Mouse (Mus musculus) embryonic facial prominence, embryonic 10.5 days (tissue): ENCODE measurements around the gene Bach2. TPM values are rescaled to one million over a fixed set of nuclear protein-coding genes. Genes with fewer than 3 reads are reported as not detected.

Source experiments
- DNase-seq: peaks from one replicate; pipeline ENCODE4 v3.0.0-alpha.2; 2017; ENCODE audit warnings: low spot score
- H3K27ac ChIP-seq: fragments of 300-500 bp; sonication (generic); replicated peaks from 2 replicates; pipeline ENCODE4 v1.5.1; 2016; ENCODE audit warnings: mild to moderate bottlenecking
- H3K27me3 ChIP-seq: fragments of 300-500 bp; sonication (generic); replicated peaks from 2 replicates; pipeline ENCODE4 v1.6.1; 2016; ENCODE audit warnings: low read depth, mild to moderate bottlenecking; ENCODE audit not compliant: poor library complexity, severe bottlenecking
- H3K36me3 ChIP-seq: fragments of 300-500 bp; sonication (generic); replicated peaks from 2 replicates; pipeline ENCODE4 v1.6.1; 2016; ENCODE audit warnings: mild to moderate bottlenecking, moderate library complexity
- H3K4me1 ChIP-seq: fragments of 300-500 bp; sonication (generic); 2 replicates; pipeline ENCODE4 v1.6.1; 2016
- H3K4me3 ChIP-seq: fragments of 300-500 bp; sonication (generic); 2 replicates; pipeline ENCODE4 v1.5.1; 2016; ENCODE audit warnings: mild to moderate bottlenecking, moderate library complexity
- H3K9me3 ChIP-seq: fragments of 300-500 bp; sonication (generic); 2 replicates; pipeline ENCODE4 v1.6.1; 2016; ENCODE audit warnings: mild to moderate bottlenecking
- WGBS: fragments of 180-500 bp; shearing (Covaris S2); methylation state at CpG from one replicate; pipeline ENCODE4 v1.1.7; 2016; 5-methylcytosine and 5-hydroxymethylcytosine counted together
- polyA plus RNA-seq: library from polyadenylated mRNA; unstranded; fragments of >200 nt; fragmentation: Nextera tagmentation; extraction: Ambion mirVana; gene quantifications from 2 replicates; pipeline ENCODE4 v1.2.1, GENCODE M21; 2016

The Bach2 gene
- polyA plus RNA-seq, 1 experiment from 2014 or later = 12.2 TPM

DNA sequence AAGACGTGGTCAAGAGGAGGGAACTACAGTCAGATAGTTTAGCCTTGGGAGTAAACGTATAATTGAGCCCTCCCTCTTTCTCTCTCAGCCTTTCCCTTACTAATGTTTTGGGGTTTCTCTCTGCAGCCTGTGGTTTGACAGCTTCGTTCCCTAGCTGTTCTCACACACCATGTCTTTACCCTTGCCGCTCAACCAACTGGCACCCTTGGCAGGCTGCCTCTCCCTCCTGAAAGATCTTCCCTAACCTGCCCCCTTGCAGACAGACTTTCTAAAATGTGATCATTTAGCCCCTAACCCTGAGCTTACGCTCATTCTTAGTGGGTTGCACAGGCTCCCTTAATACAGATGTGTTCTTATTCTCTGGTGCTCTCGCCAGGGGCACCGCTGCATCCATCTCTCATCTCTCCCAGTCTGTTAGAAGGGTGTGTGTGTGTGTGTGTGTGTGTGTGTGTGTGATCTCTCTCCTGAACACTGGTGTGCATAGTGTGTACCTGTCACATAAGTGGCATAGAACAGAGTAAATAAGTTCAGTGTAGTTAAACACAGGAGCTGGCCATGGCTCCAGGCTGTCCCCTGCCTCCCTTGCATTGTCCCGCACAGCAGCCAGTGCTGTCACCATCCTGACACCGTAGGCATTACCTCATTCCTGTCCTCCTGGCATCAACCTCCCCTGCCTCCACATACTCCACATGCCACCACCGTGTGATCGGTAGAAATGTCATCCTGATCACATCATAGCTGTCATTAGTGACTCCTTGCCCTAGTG lies 201.6 kb downstream of the Bach2 start:
- no peak for DNase-seq
- Histone ChIP-seq H3K27ac (no peak overlapping the region), H3K4me3 (no peak overlapping the region), H3K9me3 (no peaks in the 10 kb centered on the region), H3K36me3 (no peaks in the 10 kb centered on the region), H3K27me3 (no peaks in the 10 kb centered on the region), H3K4me1 (peaks cover 13% of the 10 kb centered on the region)
- WGBS = 89% methylated on average over 11 of the region's 11 CpGs

DNA sequence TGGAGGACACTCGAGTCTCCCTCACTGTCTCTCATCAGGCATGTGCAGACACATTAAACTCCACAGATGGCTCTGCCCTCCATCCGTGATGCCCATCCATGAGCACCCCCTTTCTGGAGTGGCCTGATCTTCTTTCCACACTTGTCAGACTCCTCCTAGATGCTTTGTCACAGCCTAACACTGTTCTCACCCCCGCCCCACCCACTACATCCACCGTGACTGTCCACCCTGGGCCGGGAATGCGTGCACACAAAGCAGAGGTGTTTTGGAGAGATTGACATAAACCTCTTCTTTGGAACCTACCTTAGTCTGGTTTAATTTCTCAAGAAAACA lies 202.1 kb downstream of the Bach2 start:
- H3K27ac ChIP-seq = no peak overlapping the region
- no peaks in the 10 kb centered on the region for H3K9me3 ChIP-seq
- WGBS = 85% methylated on average over 6 of the region's 6 CpGs
- no peaks in the 10 kb centered on the region for H3K27me3 ChIP-seq
- H3K4me3 ChIP-seq = no peak overlapping the region
- DNase-seq = no peak
- peaks cover 11% of the 10 kb centered on the region for H3K4me1 ChIP-seq
- no peaks in the 10 kb centered on the region for H3K36me3 ChIP-seq

GRCm38 (mm10) chr4:32444671-32445196 lies 206.1 kb downstream of the Bach2 start:
- Histone ChIP-seq H3K4me3 (no peak overlapping the region), H3K9me3 (no peaks in the 10 kb centered on the region), H3K4me1 (no peaks in the 10 kb centered on the region), H3K27ac (no peak overlapping the region), H3K36me3 (no peaks in the 10 kb centered on the region), H3K27me3 (no peaks in the 10 kb centered on the region)
- no peak for DNase-seq
- WGBS = 96% methylated on average over 1 of the region's 1 CpGs

- WGBS = 95% methylated on average over 3 of the region's 3 CpGs
- Histone ChIP-seq H3K27ac (no peak overlapping the region), H3K27me3 (no peaks in the 10 kb centered on the region), H3K4me1 (no peaks in the 10 kb centered on the region), H3K4me3 (no peak overlapping the region), H3K36me3 (no peaks in the 10 kb centered on the region), H3K9me3 (no peaks in the 10 kb centered on the region)
- no peak for DNase-seq
Measured at GRCm38 (mm10) chr4:32447850-32448249, 209.2 kb downstream of the Bach2 start.

DNA sequence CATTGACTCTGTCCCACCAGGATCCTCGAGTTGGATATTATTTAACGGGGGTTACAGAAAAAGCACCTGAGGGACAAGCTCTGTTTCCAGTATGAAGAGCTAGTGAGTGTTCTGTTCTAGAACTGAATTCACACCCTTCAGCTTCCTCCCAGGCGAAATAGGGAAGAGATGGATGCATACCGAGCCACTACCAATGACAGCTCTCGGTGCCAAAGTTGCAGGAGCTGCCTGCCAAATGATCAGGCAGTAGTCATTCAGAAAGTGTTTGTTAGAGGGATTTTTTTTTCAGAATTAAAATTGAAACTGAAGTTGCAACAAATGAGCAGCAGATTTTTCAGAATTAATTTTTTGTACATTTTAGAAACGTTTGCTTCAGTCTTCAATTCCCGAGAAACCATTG lies 223.4 kb downstream of the Bach2 start:
- no peaks in the 10 kb centered on the region for H3K36me3 ChIP-seq
- no peak overlapping the region for H3K4me3 ChIP-seq
- no peaks in the 10 kb centered on the region; the same call in 1 of the 2 replicates for H3K9me3 ChIP-seq
- no peaks in the 10 kb centered on the region for H3K27me3 ChIP-seq
- WGBS = 89% methylated on average over 7 of the region's 7 CpGs
- no peak overlapping the region for H3K27ac ChIP-seq
- no peaks in the 10 kb centered on the region for H3K4me1 ChIP-seq
- no peak for DNase-seq

- Histone ChIP-seq H3K4me1 (no peaks in the 10 kb centered on the region), H3K27me3 (no peaks in the 10 kb centered on the region), H3K9me3 (no peaks in the 10 kb centered on the region; the same call in 1 of the 2 replicates), H3K27ac (no peak overlapping the region), H3K36me3 (no peaks in the 10 kb centered on the region), H3K4me3 (no peak overlapping the region)
- no peak for DNase-seq
- WGBS = 92% methylated on average over 6 of the region's 6 CpGs
Measured at GRCm38 (mm10) chr4:32463065-32463464, 224.5 kb downstream of the Bach2 start.

GRCm38 (mm10) chr4:32464540-32464939 lies 225.9 kb downstream of the Bach2 start:
- Histone ChIP-seq H3K9me3 (peaks cover 4% of the 10 kb centered on the region; the same call in 1 of the 2 replicates), H3K4me1 (no peaks in the 10 kb centered on the region), H3K27me3 (no peaks in the 10 kb centered on the region), H3K27ac (no peak overlapping the region), H3K4me3 (no peak overlapping the region), H3K36me3 (peaks cover 2% of the 10 kb centered on the region)
- 81% methylated on average over 6 of the region's 6 CpGs for WGBS
- no peak for DNase-seq

DNA sequence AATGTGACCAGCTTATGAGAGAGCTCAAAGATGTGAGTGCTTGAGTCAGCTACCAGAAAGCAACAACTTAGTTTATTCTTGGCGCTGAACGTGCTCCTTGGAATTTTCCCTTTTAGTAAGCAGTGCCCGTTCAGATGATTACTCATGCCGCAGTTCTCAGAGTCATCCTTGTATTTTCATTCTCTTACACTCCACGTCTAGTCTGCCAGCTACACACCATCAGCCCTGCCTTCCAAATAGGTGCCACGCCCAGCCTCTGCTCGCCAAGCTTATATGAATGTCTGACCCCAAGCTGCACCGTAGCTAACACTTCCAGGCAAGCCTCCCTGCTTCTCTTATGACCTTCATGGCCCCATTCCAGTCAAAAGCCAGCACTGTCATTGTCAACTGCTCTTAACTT lies 227.4 kb downstream of the Bach2 start:
- Histone ChIP-seq H3K36me3 (peaks cover 4% of the 10 kb centered on the region), H3K27me3 (no peaks in the 10 kb centered on the region), H3K4me1 (no peaks in the 10 kb centered on the region), H3K27ac (no peak overlapping the region), H3K4me3 (no peak overlapping the region), H3K9me3 (peaks cover 6% of the 10 kb centered on the region; the same call in 1 of the 2 replicates)
- no peak for DNase-seq
- 87% methylated on average over 8 of the region's 8 CpGs for WGBS

- H3K27ac ChIP-seq = no peak overlapping the region
- WGBS = 69% methylated on average over 6 of the region's 6 CpGs
- no peak overlapping the region for H3K4me3 ChIP-seq
- no peak for DNase-seq
- no peaks in the 10 kb centered on the region for H3K27me3 ChIP-seq
- H3K36me3 ChIP-seq = no peaks in the 10 kb centered on the region
- no peaks in the 10 kb centered on the region for H3K9me3 ChIP-seq
- H3K4me1 ChIP-seq = peaks cover 53% of the 10 kb centered on the region
Measured at GRCm38 (mm10) chr4:32477977-32478660, 239.5 kb downstream of the Bach2 start.

DNA sequence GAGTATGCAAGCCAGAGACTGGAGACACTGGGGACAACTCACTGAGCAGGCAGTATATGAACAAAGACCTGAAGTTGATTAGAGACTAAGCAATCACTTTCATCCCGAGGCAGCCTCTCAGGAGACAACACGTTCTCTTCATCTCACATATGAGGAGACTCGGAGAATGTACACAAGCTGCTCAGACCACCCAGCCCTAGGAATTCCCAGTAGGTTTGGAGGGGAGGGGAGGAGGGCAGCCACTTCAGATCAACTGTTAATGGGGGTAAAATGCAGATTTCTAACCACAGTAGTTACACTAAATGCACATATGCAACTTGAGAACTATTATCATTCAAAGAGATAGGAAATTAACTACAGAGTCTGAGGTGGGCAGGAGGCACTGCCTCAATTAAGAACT lies 240.6 kb downstream of the Bach2 start:
- 31% methylated on average over 3 of the region's 3 CpGs for WGBS
- Histone ChIP-seq H3K36me3 (no peaks in the 10 kb centered on the region), H3K27ac (peak overlapping the region; percentile 21; the same call in 1 of the 2 replicates), H3K27me3 (no peaks in the 10 kb centered on the region), H3K9me3 (no peaks in the 10 kb centered on the region), H3K4me1 (peaks cover 60% of the 10 kb centered on the region), H3K4me3 (no peak overlapping the region)
- no peak for DNase-seq

DNA sequence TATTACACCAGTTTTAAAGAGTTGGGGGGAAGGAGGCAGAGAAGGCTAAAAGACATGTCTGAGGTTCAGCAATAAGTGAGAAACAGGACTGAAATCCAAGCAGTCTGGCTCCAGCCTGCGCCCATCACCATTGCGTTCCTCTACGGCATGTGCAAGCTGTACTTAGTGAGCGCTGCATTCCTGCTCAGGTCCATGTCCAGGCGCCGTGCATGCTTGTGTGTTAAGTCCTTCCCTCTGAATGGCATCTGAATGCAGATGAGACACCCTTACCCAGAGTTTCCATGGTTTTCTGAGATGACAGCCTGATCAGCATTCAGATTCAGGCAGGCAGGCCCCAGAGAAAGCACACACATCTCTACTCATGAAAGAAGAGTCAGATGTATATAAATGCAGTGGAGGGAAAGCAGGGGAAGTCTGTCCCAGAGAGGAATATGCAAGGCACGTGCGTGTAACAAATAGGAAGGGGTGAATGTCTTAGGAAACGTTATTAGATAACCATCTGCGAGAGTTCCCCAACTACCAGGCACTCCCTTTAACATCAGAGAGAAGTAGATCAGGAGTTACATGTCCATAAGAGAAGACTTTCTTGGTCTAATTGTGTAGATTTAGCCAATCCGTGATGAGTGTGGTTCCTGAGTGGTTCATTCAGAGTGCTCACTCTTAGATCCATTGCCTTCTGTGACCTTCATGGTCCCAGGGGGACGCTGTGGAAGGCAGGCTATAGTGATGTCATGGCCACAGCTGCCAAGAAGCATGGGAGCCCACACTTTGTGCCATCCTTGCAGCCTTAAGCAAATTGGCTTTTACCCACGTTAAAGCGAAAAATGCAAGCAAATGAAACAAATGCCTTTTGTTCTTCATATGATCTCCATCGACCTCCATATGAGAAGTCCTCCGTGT lies 241.4 kb downstream of the Bach2 start:
- no peak for DNase-seq
- 81% methylated on average over 16 of the region's 16 CpGs for WGBS
- H3K27ac ChIP-seq = no peak overlapping the region; the same call in 1 of the 2 replicates
- H3K9me3 ChIP-seq = no peaks in the 10 kb centered on the region
- H3K36me3 ChIP-seq = no peaks in the 10 kb centered on the region
- no peak overlapping the region for H3K4me3 ChIP-seq
- no peaks in the 10 kb centered on the region for H3K27me3 ChIP-seq
- peaks cover 60% of the 10 kb centered on the region for H3K4me1 ChIP-seq

GRCm38 (mm10) chr4:32481366-32482055 lies 242.9 kb downstream of the Bach2 start:
- H3K36me3 ChIP-seq = no peaks in the 10 kb centered on the region
- H3K27ac ChIP-seq = peak overlapping the region; percentile 54; the same call in 1 of the 2 replicates
- H3K4me3 ChIP-seq = no peak overlapping the region
- peak; percentile 42 for DNase-seq
- no peaks in the 10 kb centered on the region for H3K9me3 ChIP-seq
- WGBS = 27% methylated on average over 18 of the region's 18 CpGs
- no peaks in the 10 kb centered on the region for H3K27me3 ChIP-seq
- peaks cover 69% of the 10 kb centered on the region for H3K4me1 ChIP-seq
